Mouse (Mus musculus) heart, postnatal 0 days (tissue): ENCODE measurements around the gene Cabin1. TPM values are rescaled to one million over a fixed set of nuclear protein-coding genes. Genes with fewer than 3 reads are reported as not detected.

Experiments used
- ATAC-seq: fragments of 200-750 bp; cut with Nextera tagmentation; 2 replicates; pipeline ENCODE4 v1.8.0; 2017; ENCODE audit warnings: low read depth, moderate number of reproducible peaks, moderate library complexity; ENCODE audit not compliant: insufficient read depth
- DNase-seq: peaks from one replicate; pipeline ENCODE4 v3.0.0-alpha.2; 2016; ENCODE audit warnings: low spot score
- H3K27ac ChIP-seq: fragments of 300-500 bp; sonication (generic); 2 replicates; pipeline ENCODE4 v1.5.1; 2014; ENCODE audit warnings: low read depth, mild to moderate bottlenecking
- H3K27me3 ChIP-seq: fragments of 300-500 bp; sonication (generic); 2 replicates; pipeline ENCODE4 v1.6.1; 2014; ENCODE audit warnings: low read length, mixed read lengths; ENCODE audit not compliant: control insufficient read depth, insufficient read depth
- H3K36me3 ChIP-seq: fragments of 300-500 bp; sonication (generic); replicated peaks from 2 replicates; pipeline ENCODE4 v1.6.1; 2014; ENCODE audit warnings: low read length, mixed read lengths; ENCODE audit not compliant: control insufficient read depth, insufficient read depth
- H3K4me1 ChIP-seq: fragments of 300-500 bp; sonication (generic); 2 replicates; pipeline ENCODE4 v1.6.1; 2014; ENCODE audit warnings: antibody characterized with exemption; ENCODE audit not compliant: control insufficient read depth, insufficient read depth
- H3K4me2 ChIP-seq: fragments of 300-500 bp; sonication (generic); 2 replicates; pipeline ENCODE4 v1.6.1; 2014; ENCODE audit warnings: low read depth, mild to moderate bottlenecking, low read length, moderate library complexity
- H3K4me3 ChIP-seq: fragments of 300-500 bp; sonication (generic); 2 replicates; pipeline ENCODE4 v1.5.1; 2014; ENCODE audit warnings: low read depth, low read length
- H3K9ac ChIP-seq: fragments of 300-500 bp; sonication (generic); replicated peaks from 2 replicates; pipeline ENCODE4 v1.6.1; 2014; ENCODE audit warnings: low read depth, low read length, mixed read lengths
- H3K9me3 ChIP-seq: fragments of 300-500 bp; sonication (generic); replicated peaks from 2 replicates; pipeline ENCODE4 v1.6.1; 2016; ENCODE audit warnings: low read length; ENCODE audit not compliant: control insufficient read depth
- CTCF ChIP-seq: IDR thresholded peaks from 2 replicates; pipeline ENCODE4 v1.5.1; 2016; ENCODE audit warnings: antibody characterized with exemption, control low read depth, low read depth
- EP300 ChIP-seq: IDR thresholded peaks from 2 replicates; pipeline ENCODE4 v1.6.1; 2016; ENCODE audit warnings: antibody characterized with exemption, low read depth
- WGBS: fragments of 180-500 bp; shearing (Covaris S2); extraction: QIAGEN DNeasy Blood & Tissue Kit; methylation state at CpG from one replicate; pipeline ENCODE4 v1.1.7; 2014; 5-methylcytosine and 5-hydroxymethylcytosine counted together
- polyA plus RNA-seq: library from polyadenylated mRNA; unstranded; fragments of >200 nt; fragmentation: Nextera tagmentation; extraction: Ambion mirVana; gene quantifications from 2 replicates; pipeline ENCODE4 v1.2.1, GENCODE M21; 2015
- total RNA-seq: library from RNA; depleted of rRNA; stranded (reverse); fragments of >200 nt; gene quantifications from 2 replicates; pipeline ENCODE4 v1.2.3, GENCODE M21; 2014; ENCODE audit warnings: low replicate concordance

The Cabin1 gene
- total and polyA plus RNA-seq, 2 experiments from 2014 or later = 14.0 to 194 TPM

GRCm38 (mm10) chr10:75762413-75762812 is 1.7 kb downstream of the Cabin1 start:
- Histone ChIP-seq H3K4me1 (no peaks in the 10 kb centered on the region), H3K9ac (no peak overlapping the region), H3K4me2 (no peak overlapping the region), H3K9me3 (0 out of 2 replicates have a peak, but pooled peaks cover 3% of the 10 kb centered on the region), H3K36me3 (peaks cover 8% of the 10 kb centered on the region; the same call in 1 of the 2 replicates), H3K27me3 (no peaks in the 10 kb centered on the region), H3K4me3 (no peak overlapping the region), H3K27ac (no peak overlapping the region)
- DNase-seq (no peak), ATAC-seq (no peak)
- TF ChIP-seq EP300 (no peak), CTCF (no peak)
- WGBS = 67% methylated on average over 3 of the region's 3 CpGs

- Histone ChIP-seq H3K4me3 (no peak overlapping the region), H3K9me3 (0 out of 2 replicates have a peak, but pooled peaks cover 3% of the 10 kb centered on the region), H3K9ac (no peak overlapping the region), H3K36me3 (peaks cover 19% of the 10 kb centered on the region), H3K4me1 (no peaks in the 10 kb centered on the region), H3K27me3 (no peaks in the 10 kb centered on the region), H3K27ac (no peak overlapping the region), H3K4me2 (no peak overlapping the region)
- ATAC-seq (no peak), DNase-seq (no peak)
- TF ChIP-seq CTCF = no peak
- TF ChIP-seq EP300 = no peak
- WGBS = 95% methylated on average over 3 of the region's 3 CpGs
Observed at GRCm38 (mm10) chr10:75760311-75760710, 3.8 kb downstream of the Cabin1 start.

- H3K9ac ChIP-seq = no peak overlapping the region
- H3K36me3 ChIP-seq = peaks cover 54% of the 10 kb centered on the region
- 0 out of 2 replicates have a peak, but pooled peaks cover 3% of the 10 kb centered on the region for H3K9me3 ChIP-seq
- no peak overlapping the region for H3K4me2 ChIP-seq
- no peak for DNase-seq
- no peaks in the 10 kb centered on the region for H3K27me3 ChIP-seq
- WGBS = 87% methylated on average over 11 of the region's 11 CpGs
- TF ChIP-seq EP300 = no peak
- TF ChIP-seq CTCF = no peak
- H3K27ac ChIP-seq = no peak overlapping the region
- no peaks in the 10 kb centered on the region for H3K4me1 ChIP-seq
- no peak overlapping the region for H3K4me3 ChIP-seq
- ATAC-seq = no peak
Observed at GRCm38 (mm10) chr10:75756719-75757118, 7.4 kb downstream of the Cabin1 start.

GRCm38 (mm10) chr10:75744017-75744416 is 20.1 kb downstream of the Cabin1 start:
- WGBS = 42% methylated on average over 3 of the region's 3 CpGs
- Histone ChIP-seq H3K27me3 (no peaks in the 10 kb centered on the region), H3K9ac (no peak overlapping the region), H3K4me3 (no peak overlapping the region), H3K27ac (no peak overlapping the region), H3K4me2 (no peak overlapping the region), H3K36me3 (peaks cover 95% of the 10 kb centered on the region), H3K4me1 (no peaks in the 10 kb centered on the region), H3K9me3 (no peaks in the 10 kb centered on the region)
- ATAC-seq (peak; percentile 86), DNase-seq (peak; percentile 54)
- TF ChIP-seq EP300 (no peak), CTCF (peak; percentile 99)

- Histone ChIP-seq H3K27me3 (no peaks in the 10 kb centered on the region), H3K27ac (no peak overlapping the region), H3K36me3 (peaks cover 95% of the 10 kb centered on the region), H3K9me3 (no peaks in the 10 kb centered on the region), H3K4me1 (no peaks in the 10 kb centered on the region), H3K4me2 (no peak overlapping the region), H3K9ac (no peak overlapping the region), H3K4me3 (no peak overlapping the region)
- no peak for DNase-seq
- no peak for ATAC-seq
- TF ChIP-seq EP300 = no peak
- no peak for TF ChIP-seq CTCF
- WGBS = 88% methylated on average over 12 of the region's 12 CpGs
Observed at GRCm38 (mm10) chr10:75743369-75743768, 20.8 kb downstream of the Cabin1 start.

GRCm38 (mm10) chr10:75740866-75741265 is 23.3 kb downstream of the Cabin1 start:
- Histone ChIP-seq H3K4me2 (no peak overlapping the region), H3K27ac (no peak overlapping the region), H3K36me3 (peaks cover 91% of the 10 kb centered on the region), H3K4me1 (no peaks in the 10 kb centered on the region), H3K9me3 (no peaks in the 10 kb centered on the region), H3K9ac (no peak overlapping the region), H3K27me3 (no peaks in the 10 kb centered on the region), H3K4me3 (no peak overlapping the region)
- no peak for ATAC-seq
- 95% methylated on average over 3 of the region's 3 CpGs for WGBS
- TF ChIP-seq CTCF = no peak
- TF ChIP-seq EP300 = no peak
- DNase-seq = no peak
